Mouse (Mus musculus): ENCODE data around the gene Drd2.

Gene Drd2

DNA sequence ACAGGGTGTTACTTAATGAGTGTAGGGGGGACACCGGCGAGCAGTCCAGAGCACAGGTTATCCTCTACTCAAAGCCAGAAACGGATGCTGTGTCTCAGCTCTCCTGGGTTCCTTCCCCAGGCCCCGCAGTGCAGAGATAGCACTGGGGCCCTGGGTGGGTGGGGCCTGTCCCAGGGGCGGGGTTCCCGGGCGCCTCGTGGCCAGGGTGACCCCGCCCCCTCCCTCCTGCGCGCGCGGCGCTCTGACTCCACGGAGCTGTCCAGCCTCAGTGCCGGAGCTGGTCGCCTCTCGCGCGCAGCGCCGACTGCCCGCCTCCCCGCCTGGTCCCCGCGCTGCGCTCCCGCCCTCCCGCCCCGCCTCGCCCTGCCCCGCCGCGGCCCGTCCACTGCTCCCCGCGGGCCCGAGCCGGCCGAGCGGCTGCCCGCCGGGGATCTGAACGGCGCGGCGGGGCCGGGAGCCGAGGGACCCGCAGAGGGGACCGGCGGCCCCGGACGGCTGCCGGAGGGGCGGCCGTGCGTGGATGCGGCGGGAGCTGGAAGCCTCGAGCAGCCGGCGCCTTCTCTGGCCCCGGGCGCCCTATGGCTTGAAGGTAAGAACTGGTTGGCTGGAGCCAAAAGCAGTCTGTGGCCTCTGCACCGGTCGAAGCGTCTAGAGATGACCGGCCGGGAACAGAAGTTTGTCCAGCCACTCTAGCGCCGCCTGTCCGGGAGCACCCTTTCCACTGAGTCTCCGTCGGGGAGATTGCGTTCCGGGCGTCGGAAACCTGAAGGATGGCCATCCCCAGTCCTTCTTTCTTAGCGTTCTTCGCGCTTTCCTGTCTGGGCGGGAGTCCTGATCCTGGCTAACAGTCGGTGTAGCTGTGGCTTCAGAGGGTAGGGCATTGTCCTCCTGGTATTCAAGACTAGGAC, at the start of gene Drd2:
Gene Drd2, plus strand, starts transcription at position 492 of the 908 bp plus-strand sequence.
- in situ Hi-C loops (cut with MboI; ENCODE audit: low pct_unique_long_range_greater_than_20kb in 1 of 2, low sequenced_read_pairs in 2 of 2, unreplicated experiment in 1 of 2) = no loop called here

DNA sequence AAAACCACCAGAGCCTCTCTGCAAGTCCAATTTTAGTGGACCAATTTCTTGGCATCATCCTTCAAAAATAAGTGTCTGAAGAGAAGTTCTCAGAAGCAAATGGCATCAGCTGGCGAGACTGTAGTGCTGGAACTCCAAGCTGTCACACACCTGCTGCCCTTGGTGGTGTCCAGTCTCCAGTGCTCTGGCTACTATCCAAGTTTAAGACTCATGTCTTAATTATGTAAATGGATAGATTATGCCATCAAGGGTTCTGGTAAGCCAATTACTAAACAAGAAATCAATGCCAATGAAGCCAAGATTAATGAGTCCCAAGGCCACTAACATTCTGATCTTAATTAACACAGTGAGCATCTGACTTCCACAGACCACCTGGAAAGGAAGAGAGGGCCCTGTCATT, 45.3 kb upstream of the Drd2 start:
- in situ Hi-C loops (cut with MboI; ENCODE audit: low pct_unique_long_range_greater_than_20kb in 1 of 2, low sequenced_read_pairs in 2 of 2, unreplicated experiment in 1 of 2) = no loop called here

DNA sequence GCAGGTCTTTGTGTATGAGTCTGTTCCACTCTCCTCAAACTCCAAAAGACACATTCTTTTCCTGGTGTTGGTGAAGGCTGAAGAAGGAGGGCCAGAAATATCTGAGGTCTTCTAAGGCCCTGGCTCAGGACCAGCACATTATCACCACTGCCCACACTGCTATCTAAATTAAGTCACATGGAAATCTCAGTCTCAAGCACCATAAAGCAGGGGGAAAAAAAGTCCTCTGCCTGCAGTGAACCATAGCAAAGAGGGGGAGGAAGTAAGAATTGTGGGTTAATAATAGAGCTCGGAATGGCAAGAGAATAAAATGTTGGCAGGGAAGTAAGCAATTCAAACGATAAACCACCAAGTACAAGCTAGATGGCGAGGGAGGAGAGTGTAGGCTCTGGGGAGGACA, 32.9 kb upstream of the Drd2 start:
- in situ Hi-C loops (cut with MboI; ENCODE audit: low pct_unique_long_range_greater_than_20kb in 1 of 2, low sequenced_read_pairs in 2 of 2, unreplicated experiment in 1 of 2) = no loop called here

DNA sequence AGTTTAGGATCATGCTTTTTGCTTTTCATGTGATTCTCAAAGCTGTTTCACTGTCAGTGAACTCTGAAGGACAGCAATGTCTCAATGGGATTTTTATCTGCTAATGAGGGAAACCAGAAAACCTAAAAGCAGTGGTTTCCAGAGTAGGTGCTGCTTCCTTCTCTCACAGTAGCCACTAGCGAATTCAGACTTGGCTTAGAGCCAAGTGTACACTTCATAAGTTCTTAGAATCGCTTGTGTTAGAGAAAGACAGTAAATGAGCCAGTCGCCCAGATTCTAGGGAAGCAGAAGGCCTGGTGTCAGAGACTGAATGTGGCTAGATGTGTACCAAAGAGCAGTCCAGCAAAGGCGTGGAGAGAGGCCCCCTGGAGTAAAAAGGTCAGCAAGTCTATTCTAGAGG, 29.6 kb upstream of the Drd2 start:
- in situ Hi-C loops (cut with MboI; ENCODE audit: low pct_unique_long_range_greater_than_20kb in 1 of 2, low sequenced_read_pairs in 2 of 2, unreplicated experiment in 1 of 2) = no loop called here

DNA sequence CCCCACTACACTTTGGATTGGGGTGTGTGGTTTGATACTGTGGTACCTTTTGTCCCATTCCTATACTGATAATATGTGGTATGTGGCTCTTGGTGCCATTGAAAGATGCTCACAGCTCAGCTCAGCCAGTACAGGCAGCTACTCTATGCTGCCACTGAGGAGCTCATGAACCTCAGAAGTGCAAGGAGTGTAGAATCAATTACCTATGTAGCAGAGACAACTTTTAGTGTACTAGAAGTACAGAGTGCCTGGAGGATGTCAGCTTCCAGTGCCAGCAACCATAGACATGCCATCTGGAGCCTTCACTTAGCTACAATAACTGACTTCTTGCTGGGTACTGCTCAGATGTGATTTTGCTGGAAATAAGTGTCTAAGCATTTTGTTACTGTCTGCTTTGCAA, 21.8 kb upstream of the Drd2 start:
- in situ Hi-C loops (cut with MboI; ENCODE audit: low pct_unique_long_range_greater_than_20kb in 1 of 2, low sequenced_read_pairs in 2 of 2, unreplicated experiment in 1 of 2) = no loop called here

DNA sequence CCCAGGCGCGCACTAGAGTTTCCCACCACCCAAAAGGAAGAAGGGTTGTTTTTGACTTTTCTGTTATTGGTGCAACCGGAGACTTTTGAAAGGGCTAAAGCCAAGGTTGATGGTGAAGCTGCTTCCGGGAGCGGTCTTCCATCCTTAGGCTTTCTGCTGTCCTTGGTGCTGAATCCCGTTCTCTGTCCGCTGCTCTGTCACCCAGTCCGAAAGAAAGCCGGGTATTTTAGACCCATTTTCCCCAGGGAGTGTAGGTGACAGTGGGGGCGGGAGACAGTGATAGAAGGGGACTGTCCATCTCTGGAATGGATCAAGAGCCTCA, 578 bp downstream of the Drd2 start:
- in situ Hi-C loops (cut with MboI; ENCODE audit: low pct_unique_long_range_greater_than_20kb in 1 of 2, low sequenced_read_pairs in 2 of 2, unreplicated experiment in 1 of 2) = no loop called here

DNA sequence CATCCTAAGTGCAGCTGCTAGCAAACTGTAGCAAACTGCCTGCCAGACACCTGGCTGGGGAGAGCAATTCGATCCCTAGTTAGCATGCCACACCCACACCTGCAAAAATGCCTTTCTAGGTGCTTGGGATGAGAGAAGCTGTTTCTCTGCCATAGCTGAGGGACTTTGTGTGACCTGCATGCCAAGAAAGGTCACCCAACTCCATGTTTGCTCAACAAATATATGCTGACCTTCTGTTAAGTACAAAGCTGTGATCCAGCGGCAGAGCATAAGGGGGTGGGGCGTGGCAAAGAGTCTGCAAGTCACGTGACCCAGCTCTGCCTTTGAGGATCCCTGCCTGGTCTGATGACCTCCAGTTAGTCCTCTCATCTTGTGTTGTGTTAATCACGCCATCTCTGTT, 25.3 kb downstream of the Drd2 start:
- in situ Hi-C loops (cut with MboI; ENCODE audit: low pct_unique_long_range_greater_than_20kb in 1 of 2, low sequenced_read_pairs in 2 of 2, unreplicated experiment in 1 of 2) = no loop called here

DNA sequence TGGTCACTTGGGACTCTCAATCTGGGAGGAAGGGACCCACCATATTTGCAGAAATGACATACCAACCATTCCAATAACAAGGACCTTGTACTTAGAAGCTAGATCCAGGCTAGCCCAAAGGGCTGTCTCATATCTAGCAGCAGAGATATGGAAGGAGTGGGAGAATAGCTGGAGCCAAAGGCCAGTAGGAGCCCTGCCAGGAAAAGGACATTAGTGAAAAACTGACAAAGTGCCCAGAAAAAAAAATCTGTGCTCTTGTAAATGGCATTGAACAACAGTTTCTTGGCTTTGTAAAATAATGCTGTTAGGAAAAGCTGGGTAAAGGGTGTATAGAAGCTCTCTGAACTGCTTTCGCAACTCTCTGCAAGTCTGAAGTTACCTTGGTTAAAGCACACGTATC, 33.5 kb downstream of the Drd2 start:
- in situ Hi-C loops (cut with MboI; ENCODE audit: low pct_unique_long_range_greater_than_20kb in 1 of 2, low sequenced_read_pairs in 2 of 2, unreplicated experiment in 1 of 2) = no loop called here

DNA sequence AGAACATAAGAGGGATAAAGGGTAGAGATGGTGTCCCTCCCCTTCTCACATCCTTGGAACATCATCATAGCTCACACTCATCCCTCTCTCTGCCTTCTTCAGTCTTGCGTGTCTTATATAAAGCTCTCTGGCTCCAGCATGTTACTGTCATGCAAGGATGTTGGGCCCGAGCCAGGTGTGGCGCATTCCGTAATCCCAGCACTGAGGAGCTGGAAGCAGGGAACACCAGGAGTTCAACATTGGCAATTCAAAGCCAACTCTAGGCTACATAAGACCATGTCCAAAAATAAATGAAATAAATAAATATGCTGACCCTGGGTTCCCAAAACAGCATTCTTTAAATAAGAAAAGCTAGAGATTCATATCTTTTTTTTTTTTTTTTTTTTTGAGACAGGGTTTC, 39.5 kb downstream of the Drd2 start:
- in situ Hi-C loops (cut with MboI; ENCODE audit: low pct_unique_long_range_greater_than_20kb in 1 of 2, low sequenced_read_pairs in 2 of 2, unreplicated experiment in 1 of 2) = no loop called here

DNA sequence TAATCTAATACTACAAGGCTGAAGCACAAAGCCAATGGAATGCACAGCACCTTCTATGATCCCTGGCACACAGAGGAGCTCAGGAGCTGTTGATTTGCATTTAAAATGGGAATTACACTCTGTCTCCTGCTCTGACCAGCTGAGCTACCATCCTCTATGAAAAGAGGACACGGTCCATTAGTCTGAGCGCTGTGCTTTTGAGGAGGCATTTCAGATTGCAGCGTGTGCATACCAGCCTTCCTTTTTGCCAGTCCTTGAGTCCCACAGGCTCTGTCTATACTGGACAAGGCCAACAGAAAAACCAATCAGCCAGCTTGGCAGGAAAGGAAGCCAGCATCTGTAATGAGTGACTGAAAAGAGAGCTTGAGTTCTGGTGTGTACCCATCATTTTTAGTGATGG, 43.6 kb downstream of the Drd2 start:
- in situ Hi-C loops (cut with MboI; ENCODE audit: low pct_unique_long_range_greater_than_20kb in 1 of 2, low sequenced_read_pairs in 2 of 2, unreplicated experiment in 1 of 2) = no loop called here

DNA sequence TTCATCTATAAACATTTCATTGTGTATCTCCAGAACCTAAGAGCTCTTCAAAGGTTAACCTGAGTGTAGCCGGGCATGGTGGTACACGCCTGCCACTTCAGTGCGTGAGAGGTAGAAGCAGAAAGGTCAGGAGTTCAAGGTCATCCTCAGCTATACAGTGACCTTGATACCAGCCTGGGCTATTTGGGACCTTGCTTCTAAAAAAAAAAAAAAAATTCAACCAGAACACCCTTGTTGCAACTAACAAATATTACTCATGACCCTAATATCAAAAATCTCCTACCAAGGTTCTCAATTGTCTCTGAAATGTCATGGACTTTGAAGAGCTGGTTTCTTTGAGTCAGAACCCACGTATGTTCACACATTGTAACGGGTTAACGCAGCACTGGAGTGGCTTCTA, 44.4 kb downstream of the Drd2 start:
- in situ Hi-C loops (cut with MboI; ENCODE audit: low pct_unique_long_range_greater_than_20kb in 1 of 2, low sequenced_read_pairs in 2 of 2, unreplicated experiment in 1 of 2) = no loop called here

DNA sequence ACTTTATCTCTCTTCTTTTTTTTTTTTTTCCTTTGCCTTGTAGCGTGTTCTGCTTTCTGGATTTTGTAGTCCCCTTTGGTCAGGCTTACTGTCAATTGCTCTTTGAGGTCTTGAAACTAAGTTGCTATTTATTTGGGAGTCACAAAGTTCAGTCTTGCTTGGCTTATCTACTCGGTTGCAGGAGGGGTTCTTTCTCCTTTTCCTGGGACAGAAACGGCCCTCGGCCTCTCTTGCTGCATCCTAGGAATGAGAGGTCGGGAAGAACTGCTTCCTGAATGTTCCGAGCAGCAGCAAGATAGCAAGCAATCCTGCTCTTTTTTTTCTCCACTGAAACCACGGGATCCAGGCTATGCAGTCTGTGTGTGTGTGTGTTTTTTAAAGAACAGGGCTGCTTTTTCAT, 44.9 kb downstream of the Drd2 start:
- in situ Hi-C loops (cut with MboI; ENCODE audit: low pct_unique_long_range_greater_than_20kb in 1 of 2, low sequenced_read_pairs in 2 of 2, unreplicated experiment in 1 of 2) = no loop called here

DNA sequence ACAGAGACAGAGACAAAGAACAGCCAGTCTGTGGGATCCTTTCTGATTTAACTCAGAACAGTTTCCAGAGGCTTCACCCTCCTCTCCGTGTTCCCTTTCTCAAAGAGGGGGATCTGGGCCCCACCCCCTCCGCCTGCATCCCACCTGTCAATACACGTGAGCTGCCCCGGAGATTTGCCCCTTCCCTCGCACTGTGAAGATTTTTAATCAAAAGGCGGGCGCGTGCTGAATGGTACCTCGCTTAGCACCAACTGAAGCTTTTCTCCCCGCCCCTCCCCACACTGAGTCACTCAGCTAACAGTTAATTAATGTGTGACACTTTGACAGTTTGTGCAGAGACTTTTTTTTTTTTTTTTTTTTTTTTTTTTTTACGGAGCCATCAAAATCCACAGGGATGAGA, 45.7 kb downstream of the Drd2 start:
- in situ Hi-C loops (cut with MboI; ENCODE audit: low pct_unique_long_range_greater_than_20kb in 1 of 2, low sequenced_read_pairs in 2 of 2, unreplicated experiment in 1 of 2) = no loop called here

DNA sequence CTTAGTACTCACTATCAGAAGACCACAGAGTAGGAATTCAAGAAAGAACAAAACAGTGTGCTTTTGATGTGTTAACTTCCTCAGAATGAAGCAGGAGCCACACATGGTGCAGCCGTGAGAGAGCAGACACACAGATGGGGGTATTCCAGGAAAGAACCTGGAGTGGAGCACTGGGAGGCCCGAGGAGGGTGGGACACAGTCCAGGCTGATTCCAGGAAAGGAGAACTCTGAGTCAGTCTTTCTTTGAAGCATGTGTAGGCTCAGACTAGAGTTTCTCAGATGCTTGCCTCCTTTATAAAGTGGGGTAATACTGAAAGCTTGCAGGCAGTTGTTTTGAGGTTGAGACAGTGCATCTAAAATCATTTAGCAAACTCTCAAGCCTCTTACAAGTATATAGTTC, 51.8 kb downstream of the Drd2 start:
- in situ Hi-C loops (cut with MboI; ENCODE audit: low pct_unique_long_range_greater_than_20kb in 1 of 2, low sequenced_read_pairs in 2 of 2, unreplicated experiment in 1 of 2) = no loop called here

DNA sequence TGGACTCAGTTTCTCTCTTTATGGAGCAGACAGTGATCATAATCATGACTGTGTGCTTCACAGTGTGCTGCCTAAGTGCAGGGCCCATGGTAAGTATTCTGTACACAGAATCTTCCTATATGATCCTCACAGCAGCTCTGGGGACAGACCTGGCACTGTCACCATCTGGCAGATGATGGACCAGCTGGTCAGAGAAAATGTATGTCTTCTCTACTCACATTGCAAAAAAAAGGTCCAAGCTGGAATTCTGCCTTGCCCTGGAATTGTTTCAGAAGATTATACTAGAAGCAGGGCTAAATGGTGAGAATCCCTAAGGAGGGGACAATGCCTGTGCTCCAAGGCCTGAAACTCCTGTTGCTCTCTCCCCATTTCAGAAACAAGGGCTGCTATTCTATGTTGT, 55.6 kb downstream of the Drd2 start:
- in situ Hi-C loops (cut with MboI; ENCODE audit: low pct_unique_long_range_greater_than_20kb in 1 of 2, low sequenced_read_pairs in 2 of 2, unreplicated experiment in 1 of 2) = no loop called here

DNA sequence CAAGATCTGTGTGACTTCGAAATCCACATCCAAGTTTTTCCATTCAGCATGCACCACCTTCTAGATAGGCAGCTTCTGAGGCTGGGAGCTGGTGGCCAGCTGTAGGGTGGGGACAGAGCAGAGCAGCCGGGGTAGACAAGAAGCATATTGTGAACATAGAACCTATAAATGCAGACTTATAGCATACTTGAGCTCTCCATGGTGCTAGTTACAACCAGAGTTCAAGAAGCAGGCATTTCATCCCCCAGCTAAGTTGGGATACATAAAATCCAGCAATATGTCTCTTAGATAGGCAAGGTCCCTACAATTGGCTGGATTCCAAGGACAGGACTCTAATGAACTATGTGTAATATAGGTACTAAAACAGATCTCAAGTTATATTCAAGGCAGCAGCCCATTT, 63.3 kb downstream of the Drd2 start:
- in situ Hi-C loops (cut with MboI; ENCODE audit: low pct_unique_long_range_greater_than_20kb in 1 of 2, low sequenced_read_pairs in 2 of 2, unreplicated experiment in 1 of 2) = no loop called here

DNA sequence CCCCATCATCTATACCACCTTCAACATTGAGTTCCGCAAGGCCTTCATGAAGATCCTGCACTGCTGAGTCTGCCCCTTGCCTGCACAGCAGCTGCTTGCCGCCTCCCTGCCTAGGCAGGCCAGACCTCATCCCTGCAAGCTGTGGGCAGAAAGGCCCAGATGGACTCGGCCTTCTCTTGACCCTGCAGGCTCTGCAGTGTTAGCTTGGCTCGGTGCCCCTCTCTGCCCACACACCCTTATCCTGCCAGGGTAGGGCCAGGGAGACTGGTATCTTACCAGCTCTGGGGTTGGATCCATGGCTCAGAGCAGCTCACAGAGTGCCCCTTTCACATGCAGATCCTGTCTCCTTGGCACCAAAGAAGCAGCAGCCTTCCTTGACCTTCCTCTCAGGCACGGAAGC, 66.6 kb downstream of the Drd2 start:
- in situ Hi-C loops (cut with MboI; ENCODE audit: low pct_unique_long_range_greater_than_20kb in 1 of 2, low sequenced_read_pairs in 2 of 2, unreplicated experiment in 1 of 2) = no loop called here

DNA sequence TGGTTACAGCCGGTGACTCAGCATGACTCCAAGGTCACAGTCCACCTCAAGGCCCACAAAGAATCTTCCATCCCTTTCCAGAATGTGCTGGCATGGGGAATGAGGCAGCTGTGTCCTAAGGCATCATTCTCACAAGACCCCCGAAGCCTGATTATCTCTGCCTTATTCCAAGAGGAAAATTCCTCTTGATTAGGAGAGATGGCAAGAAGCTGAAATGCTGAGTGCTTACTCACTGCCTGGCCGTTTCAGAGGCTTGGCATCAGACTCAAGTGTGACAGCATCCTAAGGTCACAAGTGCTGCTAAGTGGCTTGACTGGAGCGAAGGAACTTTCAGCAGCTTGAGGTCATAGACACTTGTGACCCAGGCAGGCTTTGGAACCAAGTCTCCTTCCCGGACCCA, 70.2 kb downstream of the Drd2 start:
- in situ Hi-C loops (cut with MboI; ENCODE audit: low pct_unique_long_range_greater_than_20kb in 1 of 2, low sequenced_read_pairs in 2 of 2, unreplicated experiment in 1 of 2) = no loop called here

DNA sequence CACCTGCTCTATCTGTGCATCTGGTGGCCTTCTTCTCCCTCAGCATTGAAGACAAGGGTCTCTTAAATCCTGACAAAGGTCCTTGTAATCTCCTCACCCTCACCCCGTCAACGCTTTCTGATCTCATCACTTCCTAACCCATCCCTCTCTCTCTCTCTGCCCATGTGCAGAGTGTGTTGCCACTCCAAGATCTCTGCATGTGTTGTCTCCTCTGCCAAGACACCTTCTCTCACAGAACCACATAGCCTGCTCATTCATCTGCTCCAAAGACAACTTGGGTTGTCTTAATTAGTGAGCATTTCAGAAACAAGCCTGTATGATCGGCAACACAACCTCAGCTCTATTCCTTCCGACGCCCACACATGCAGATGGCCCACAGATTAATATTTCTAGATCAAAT, 83.4 kb downstream of the Drd2 start:
- in situ Hi-C loops (cut with MboI; ENCODE audit: low pct_unique_long_range_greater_than_20kb in 1 of 2, low sequenced_read_pairs in 2 of 2, unreplicated experiment in 1 of 2) = no loop called here

DNA sequence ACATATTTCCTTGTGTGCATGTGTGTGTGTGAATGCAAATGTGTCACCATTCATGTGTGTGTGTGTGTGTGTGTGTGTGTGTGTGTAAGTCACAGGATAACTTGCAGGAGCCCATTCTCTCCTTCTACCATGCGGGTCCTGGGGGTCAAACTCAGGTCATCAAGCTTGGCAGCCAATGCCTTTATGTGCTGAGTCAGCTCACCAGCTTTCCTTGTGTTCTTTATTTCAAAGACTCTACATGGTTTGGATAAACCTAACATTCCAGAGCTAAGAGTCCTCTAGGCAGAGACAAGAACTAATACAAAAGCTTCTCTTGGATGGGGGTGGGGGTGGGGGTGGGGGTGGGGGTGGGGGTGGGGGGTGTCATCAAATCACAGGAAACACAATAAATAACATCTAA, 85.2 kb downstream of the Drd2 start:
- in situ Hi-C loops (cut with MboI; ENCODE audit: low pct_unique_long_range_greater_than_20kb in 1 of 2, low sequenced_read_pairs in 2 of 2, unreplicated experiment in 1 of 2) = no loop called here

DNA sequence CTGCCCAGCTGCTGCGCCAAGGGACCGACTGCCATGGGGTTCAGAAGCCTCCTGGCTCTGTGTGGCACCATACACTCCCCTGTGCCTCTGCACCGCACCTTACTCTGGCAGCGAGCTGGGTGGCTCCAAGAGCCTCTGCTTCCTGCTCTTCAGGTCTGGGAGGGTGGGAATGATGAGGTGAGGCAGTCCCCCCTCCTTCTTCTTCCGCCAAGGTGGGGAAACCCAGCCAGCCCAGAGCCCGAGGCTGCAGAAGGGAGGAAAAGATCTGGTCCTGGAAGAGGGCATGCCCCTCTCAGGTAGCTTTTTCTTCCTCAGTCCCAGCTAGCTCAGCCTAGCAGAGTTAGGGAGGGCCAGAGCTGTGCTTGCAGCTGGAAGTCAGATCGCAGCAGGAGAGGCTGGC, 86.5 kb downstream of the Drd2 start, which contains the start of gene Ankk1:
Gene Ankk1, minus strand, starts transcription at position 101 of the 400 bp plus-strand sequence.
- in situ Hi-C loops (cut with MboI; ENCODE audit: low pct_unique_long_range_greater_than_20kb in 1 of 2, low sequenced_read_pairs in 2 of 2, unreplicated experiment in 1 of 2) = no loop called here

Measured in mouse embryonic stem cell (cell line).